Mouse (Mus musculus): ENCODE results near the gene Map2k4.

The Map2k4 gene

DNA sequence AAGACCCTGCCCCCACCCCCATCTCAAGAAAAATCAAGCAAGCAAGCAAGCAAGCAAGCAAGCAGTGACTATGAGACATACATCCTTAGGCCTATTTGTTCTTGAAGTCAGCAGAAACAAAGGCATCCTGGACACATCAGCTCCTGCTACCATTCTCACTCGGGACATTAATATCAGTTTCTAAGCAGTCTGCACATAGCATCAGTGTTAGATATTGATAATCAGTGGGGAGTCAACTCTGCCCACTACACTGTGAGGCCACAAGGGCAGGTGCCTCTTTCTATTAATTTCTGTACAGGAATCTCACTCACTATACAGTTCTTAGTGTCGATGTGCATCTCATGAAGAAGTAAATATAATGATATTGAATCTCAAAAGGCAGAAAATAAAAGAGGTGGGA, 14.6 kb downstream of the Map2k4 start:
- DNase-seq: no peak

DNA sequence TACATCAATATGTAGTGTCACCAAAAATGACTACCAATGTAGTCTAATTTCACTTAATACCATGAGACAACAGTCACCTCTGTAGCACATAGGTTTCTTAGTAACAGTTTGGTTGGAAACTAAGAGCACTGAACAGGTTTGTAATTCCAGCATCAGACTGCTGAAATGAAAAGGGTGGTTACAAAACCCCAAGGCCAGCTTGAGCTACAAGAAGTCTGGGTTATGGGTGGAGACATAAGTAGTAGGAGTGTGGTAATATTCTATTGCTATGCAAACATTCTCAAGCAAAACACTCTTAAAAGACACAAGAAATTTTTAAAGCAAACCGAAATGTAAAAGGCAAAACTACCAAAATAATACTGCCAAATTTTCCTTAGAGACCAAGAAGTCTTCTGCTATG, 16.6 kb downstream of the Map2k4 start:
- peak in 1 of 2 experiments; percentile 50 for DNase-seq

DNA sequence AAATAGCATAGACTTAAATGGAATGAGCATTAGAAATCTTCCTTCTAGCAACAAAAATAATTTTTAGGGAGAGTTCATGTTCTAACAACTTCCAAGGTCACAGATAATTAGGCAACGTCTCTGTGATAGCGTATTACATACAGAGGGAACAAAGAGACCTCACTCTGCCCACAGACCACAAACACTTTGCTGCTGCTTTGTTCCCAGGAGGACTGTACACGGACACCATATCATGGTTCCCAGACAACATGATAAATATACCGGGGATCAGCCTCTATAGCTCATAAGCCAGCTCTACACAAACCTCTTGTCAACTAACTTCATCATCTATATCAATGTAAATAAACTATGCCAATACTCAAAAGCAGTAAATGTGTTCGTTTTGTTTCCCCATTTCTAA, 18.1 kb downstream of the Map2k4 start:
- no peak for DNase-seq

DNA sequence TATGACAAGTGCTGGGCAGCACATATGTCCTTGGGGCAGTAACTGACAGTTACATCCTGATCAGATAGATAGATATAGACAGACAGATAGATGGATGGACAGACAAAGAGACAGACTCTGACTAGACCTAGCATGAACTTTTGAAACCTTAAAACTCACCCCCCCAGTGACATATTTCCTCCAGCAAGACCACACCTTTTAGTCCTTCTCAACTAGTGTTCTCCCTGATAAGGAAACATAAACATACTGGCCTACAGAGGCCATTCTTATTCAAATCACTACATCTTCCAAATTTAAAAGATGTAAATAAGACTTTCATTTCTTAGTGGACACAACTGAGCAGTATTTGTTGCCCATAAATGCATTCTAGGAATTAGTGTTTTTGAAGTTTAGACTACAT, 19.7 kb downstream of the Map2k4 start:
- no peak for DNase-seq

DNA sequence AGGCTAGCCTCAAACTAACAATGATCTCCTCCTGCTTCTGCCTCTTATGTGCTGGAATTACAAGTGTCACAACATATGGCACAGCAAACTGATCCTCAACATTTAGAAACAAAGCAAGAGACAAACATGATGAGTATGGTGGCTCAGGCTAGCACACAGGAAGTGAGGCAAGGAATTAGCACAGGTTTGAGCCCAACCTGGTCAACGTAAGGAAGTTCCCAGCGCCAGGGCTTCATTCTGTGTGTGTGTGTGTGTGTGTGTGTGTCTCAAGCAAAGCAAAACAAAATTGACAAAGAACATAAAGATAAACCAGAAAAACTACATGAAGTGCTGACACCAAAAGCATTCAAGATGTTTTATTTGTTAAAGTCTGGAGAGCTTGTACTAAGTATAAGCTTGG, 27.2 kb downstream of the Map2k4 start:
- no peak for DNase-seq

DNA sequence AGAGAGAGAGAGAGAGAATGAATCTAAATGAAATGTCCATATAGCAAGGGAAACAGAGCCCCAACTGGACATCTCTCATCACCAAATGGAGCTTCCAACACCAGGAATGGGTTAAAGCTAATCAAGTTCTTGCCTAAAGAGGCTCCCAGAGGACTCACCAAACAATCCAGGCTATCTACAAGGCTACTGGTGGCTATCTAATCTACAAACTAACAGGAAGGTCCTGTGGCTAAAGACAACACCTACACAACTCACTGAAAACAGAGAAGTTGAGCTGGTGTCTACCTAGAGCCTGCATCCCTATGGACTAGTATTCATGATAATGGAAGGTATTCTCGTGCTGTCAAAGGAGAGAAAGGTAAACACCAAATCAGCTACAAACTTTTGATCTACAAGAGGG, 28.7 kb downstream of the Map2k4 start:
- no peak for DNase-seq

DNA sequence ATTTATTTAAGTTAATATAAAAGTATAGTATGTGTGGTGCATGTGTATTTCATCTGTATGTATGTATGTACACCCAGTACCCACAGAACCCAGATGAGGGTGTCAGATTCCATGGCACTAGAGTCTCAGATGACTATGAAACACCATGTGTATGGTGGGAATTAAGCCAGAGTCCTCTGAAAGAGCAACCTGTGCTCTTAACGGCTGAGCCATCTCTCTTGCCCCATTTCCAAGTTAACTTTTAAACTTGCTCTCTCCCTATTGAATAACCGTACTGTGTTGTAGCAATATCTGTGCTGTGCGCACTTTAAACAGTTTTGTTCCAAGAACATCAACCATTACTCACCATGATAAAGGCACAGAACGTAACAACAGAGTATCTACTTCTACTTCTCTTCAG, 33.9 kb downstream of the Map2k4 start:
- DNase-seq: no peak

DNA sequence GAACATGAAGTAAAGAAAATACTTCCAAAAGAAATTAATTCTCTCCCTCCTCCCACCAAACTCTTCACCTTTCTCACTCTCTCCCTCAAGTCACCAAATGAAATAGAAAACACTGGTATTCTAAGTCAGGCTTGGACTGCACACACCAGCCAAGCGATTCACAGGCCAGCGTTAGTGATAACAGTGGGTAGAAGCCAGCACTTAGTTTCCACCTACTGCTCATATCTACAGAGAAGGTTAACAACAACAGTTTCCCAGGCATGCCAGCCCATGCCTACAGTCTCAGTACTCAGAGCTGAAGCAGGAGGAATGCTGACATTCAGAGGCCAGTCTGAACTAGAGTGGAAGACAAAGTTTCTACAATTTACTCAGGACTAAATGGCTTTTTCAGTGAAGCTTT, 34.5 kb downstream of the Map2k4 start:
- DNase-seq: no peak

DNA sequence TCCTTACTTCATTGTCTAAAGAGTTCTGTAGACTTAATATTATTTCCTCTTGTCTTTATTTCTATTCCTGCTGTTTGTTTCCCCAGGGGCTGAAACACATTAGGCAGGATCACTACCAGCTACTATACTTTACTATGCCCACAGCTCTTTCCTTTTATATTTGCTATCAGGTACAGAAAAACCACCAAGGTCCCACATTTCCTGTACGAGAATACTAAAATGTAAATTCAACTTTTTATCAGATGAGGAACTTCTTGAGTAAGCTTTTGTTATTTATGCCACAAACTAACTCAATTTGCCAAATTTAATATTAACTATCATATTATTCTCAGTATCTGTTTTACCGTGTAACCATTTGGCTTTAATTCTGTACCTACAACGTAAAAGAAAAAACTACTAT, 37.6 kb downstream of the Map2k4 start:
- no peak for DNase-seq

DNA sequence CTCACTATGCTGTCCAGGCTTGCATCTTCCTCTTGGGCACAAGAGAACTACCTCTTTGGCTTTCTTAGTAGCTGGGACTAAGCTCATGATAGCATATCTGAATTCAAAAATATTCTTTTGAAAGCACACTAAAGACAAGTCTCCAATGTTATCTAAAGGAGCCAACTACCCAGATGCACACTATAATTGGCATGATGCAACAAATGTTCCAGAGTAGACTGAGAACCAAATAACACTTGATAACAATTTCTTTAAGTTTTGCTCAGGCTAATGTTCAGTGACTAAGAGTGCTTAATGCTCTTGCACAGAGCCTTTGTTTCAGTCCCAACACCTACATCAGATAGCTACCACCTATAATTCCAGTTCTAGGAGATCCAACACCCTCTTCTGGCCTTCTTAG, 40.7 kb downstream of the Map2k4 start:
- no peak for DNase-seq

DNA sequence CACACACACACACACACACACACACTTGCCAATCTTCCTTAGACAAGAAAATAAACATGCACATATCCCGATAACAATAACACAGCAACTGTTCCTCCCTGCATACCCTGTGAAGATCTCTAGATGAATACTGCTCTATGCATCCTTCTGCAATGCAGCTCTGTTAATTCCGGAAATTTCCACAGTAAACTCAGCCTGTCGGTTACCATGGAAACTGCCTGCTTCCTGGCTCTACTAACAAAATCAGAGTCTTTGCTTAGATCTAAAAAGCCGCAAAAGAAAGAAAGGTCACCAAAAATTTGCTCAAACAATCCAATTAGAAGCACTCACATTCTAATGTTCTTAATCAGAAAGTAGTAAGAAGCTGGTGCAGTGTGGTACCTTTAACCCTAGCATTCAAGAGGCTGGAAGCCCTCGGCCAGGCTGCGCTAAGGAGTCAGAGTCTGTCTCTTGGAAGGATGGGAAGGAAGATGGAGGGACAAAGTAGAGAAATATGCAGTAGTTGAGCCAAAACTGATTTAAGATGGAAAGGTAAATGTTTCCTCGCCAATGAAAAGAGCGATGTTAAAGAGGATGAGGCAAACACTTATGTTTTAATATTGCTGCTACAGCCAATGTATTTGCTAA, 42.3 kb downstream of the Map2k4 start:
- DNase-seq: no peak

DNA sequence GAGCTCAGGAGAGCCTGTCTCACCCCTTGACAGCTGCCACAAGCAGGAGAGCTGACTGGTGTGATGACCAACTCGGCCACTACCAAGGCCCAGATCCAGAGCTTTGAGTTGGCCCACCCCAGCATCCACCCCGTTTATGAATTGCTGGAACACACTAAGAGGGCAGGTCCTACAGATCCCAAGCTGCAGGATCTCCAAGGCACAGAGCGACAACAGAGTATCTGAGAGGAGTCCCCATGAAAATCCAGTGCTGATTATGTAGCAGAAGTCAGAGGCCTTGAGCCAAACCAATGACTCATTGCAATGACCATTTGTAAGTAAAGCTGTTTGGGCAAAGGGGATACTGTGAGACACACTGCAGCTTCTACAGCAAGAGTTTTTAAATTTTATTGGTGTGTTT, 44.2 kb downstream of the Map2k4 start:
- no peak for DNase-seq

DNA sequence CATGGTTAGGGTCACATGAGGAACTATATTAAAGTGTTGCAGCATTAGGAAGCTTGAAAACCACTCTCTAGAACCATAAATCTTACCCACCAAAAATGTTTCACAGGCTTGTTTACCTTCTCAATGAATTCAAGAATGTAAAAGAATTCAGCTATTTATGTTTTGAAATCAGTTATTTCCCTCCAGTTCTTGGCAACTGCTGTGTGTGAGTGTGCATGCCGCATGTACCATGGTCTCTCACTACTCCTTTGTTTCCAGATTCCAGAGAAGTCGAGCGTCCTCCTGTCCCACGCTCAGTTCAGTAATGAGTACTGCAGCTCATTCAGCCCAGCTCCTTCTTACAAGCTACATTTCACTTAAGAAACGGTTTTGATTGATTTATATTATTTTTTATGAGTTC, 47.3 kb downstream of the Map2k4 start:
- no peak for DNase-seq

DNA sequence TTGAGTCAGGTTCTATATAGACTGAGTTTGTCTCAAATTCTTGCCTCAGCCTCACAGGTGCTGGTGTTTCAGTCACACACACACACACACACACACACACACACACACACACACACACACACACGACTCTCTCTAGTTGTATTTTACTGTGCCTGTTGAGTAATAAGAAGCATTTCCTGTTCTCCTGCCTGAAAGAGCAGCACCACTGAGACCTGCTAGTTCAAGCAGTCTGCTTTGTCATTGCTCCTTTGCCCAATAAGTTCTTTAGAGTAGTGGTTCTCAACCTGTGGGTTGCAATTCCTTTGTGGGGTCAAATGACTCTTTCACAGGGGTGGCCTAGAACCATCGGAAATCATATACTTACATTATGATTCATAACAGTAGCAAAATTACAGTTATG, 47.7 kb downstream of the Map2k4 start:
- DNase-seq: no peak

DNA sequence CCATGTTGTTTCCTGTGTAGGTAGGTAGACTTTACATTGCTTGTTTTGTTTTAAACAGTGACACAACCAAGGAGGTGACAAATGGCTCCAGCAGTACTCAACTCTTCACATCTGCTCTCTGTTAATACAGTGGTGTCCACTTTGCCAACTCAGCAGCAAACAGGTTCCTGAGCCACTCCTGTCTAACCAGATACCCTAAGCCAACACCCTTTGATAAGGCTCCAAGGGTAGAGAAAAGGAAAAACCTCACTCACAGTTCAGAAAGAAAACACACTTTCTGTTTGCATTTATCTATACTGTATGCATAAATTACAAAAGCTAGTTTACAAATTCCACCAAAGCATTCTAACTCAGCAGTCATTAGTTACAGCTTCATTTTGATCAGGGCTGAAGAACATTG, 48.2 kb downstream of the Map2k4 start:
- DNase-seq: no peak

DNA sequence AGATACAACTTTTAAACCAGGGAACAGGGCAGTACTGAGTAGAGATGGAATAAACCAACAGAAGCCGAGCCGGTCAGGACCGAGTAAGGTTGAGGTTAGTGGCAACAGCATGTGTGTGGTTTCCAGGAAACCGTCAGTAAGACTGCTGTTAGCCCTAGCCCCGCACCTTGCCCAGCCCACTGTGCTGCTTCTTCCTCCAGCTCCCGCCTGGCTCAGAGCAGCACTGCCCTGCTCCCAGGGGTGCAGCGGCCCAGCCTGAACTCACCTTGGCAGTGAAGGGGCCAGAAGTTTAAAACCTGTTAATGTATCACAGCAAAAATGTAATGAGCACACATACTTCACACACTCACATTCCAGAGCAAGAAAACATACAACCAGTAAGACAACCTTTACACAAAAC, 53.4 kb downstream of the Map2k4 start:
- DNase-seq: peak in 1 of 2 experiments; percentile 8

DNA sequence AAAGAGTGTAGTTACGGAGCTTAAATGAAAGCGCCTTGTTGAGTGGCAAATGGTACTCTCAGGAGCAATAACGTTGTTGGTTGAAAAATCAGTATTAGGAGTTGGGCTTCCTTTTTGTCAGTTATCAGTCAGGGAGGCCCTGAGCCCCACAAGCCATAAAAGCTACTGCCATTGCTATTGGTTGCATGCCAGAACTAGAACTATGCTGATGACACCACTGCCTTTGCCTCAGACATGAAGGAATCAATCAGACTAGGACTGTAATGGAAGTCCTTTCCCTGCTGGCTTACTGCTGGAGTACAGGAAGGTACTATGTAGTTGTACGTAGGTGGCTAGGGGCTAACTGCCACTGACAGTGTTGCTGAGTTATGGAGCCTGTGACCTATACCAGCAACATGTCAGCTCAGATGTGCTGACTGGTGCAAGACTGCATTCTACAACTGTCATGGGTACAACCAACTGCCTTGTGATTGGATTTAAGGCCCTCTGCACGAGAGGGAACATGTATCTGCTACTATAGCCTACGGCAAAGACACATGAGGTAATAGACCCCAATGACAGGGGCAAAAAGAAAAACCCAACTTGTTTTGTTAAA, 58.4 kb downstream of the Map2k4 start:
- no peak for DNase-seq

DNA sequence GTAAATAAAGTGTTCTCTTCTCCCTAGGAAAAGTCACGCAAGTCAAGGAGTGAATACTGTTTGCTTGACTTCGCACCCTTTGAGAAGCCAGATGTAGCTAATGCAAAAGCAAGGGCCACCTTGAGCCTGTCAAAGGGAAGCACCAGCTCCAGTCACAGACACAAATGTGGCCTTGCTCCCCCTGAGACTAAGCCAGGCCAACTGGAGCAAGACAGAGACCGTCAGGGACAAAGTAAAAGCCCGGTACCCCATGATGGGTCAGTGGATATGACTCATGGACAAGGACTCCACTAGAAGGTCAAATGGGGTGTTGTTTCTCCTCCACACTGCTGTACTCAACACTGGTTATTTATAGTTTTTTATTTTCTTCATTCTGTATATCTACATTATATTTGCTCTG, 59.2 kb downstream of the Map2k4 start:
- DNase-seq: no peak

DNA sequence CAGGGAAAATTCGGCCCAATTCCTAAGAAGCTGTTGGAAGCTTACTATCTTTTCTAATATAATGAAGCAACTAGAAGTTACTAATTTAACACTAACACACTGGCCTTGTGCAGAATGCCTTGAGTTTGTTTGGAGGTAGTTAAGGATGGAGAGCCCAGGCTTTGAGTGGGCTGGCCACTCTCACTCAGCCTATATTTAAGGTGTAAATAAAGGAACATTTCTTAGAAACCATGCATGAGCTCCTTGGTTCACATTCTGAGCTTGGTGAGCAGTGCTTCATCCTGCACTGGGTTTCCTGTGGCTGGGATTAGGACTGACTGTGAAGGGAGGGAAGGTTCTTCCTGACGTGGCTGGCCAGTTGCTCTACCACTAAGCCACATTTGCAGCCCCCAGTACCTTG, 64.4 kb downstream of the Map2k4 start:
- DNase-seq: no peak

DNA sequence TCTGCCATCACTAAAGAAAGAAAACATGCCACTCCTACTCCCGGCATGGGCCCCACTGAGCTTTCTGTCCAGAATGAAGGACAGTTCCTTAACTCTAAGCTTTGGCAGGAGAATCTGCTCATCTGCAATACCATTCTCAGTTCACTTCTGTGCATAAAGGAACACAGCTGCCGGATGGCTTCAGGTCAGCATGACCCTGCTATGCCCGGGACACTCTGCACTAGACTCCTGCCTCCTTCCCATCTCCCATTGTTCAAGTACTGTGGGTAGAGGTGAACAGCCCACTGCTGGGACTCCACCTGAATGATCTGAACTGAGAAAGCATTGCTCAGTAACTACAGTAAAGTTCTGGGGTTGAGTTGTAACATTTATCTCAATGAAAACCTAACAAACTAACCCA, 66.5 kb downstream of the Map2k4 start:
- DNase-seq: no peak

DNA sequence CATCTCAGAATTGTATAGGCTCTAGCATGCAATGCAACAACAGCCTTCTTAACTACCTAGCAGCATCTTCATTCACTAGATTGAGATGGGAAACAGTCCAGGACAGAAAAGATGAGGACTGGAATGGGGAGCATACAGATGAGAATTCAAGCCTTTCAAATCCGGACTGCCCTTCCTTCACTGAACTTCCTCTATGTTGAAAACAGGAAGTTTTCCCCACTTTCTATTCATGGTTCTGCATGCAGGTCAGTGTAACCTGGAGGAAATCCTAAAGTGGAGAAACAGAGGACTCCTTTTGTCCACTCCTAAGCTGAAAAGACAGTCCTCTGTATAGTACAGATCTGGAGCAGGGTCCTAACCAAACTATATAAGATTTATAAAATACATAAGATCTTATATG, 68.1 kb downstream of the Map2k4 start:
- no peak for DNase-seq

DNA sequence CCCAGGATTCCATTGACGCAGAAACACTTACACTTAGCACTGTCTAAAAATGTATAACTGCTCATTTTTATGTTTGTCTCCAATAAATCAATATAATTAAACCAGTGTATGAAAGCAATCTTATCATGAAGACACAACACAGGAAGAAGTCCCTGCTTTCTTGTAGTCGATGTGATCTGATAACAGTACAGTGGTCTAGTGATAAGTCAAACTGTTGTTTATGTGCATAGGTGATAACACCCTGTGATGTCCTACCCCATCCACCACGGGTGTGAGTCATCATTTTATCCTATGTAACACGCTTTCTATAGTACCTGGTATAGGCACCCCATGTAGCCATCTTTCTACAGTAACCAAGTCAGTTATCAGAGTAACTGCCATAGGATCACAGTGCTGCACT, 74.3 kb downstream of the Map2k4 start:
- DNase-seq: no peak

DNA sequence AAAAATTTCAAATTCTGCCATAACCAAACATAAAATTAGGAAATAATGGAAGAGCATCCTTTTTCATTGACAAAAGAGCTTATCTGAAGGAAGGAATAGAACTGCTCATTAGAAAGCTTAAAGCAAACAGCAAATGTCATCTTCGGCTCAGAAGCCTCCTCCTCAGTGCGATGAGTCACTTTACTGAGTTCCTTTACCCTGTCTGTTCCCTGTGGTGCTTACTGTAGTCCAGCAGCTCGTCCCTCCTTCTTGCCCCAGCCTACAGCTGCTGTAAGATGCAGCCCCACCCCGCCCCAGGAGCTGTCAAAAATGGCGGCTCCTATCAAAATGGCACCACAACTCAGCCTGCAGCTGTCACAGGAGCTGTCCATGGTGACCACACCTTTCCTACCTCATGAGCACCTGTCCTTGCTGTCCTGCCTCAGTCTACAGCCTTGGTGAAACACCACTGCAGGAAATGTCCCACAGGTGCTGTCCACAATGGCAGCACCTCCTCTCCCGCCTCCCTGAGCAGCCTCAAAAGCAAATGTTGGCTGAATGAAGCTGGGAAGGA, 75.3 kb downstream of the Map2k4 start:
- no peak for DNase-seq

DNA sequence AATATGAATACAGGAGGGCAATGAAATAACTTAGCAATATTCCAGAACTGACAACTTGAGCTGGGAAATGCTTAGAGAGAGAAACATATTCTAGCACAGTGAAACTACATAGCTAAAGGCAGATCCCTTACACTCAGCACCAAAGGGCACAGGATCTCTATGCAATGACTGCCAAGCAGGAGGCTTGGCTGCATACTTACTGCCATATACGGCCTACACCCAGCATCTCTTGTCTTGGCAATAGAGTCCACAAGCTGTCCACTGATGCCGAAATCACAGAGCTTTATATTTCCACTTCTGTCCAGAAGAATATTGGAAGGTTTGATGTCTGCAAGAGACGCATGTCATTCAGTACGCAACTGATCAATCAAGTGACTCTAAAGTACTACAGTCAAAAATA, 81.3 kb downstream of the Map2k4 start:
- no peak for DNase-seq

DNA sequence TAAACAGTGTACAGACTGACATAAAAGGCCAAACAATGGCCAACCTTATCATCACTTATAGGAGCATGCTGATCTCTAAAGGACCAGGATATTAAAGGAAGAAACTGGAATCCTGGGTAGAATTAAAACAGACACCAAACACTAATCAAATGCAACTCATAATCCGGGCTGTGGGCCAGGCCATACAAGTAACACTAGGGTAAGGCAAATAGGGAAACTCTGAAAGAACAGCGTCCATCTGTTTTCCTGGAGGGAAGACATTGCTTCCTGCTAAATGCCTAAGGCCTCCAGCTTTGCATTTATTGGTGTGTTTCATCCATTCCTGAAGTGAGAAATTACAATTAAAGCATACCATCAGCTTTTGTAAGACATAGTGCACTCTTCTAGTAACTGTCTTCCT, 81.9 kb downstream of the Map2k4 start:
- no peak for DNase-seq

All from lung, adult 18-20 months (tissue).